Mouse (Mus musculus): ENCODE data around the gene Timp1. TPM values are rescaled to one million over a fixed set of nuclear protein-coding genes. Genes with fewer than 3 reads are reported as not detected.

The Timp1 gene
- polyA plus RNA-seq (2014; fragmentation: Illumina TruSeq; extraction: RNeasy Lipid Tissue Mini Kit (QIAGEN cat#74804); ENCODE audit: low read depth, low replicate concordance): 8.4 TPM

GRCm38 (mm10) chrX:20869962-20870513 lies at the start of gene Timp1:
Gene Timp1 (plus strand): TSS chrX:20870166.

GRCm38 (mm10) chrX:20920844-20921364 lies 50.9 kb downstream of the Timp1 start, which contains the start of gene Syn1:
Gene Syn1 (minus strand): TSS chrX:20921004.

Other genes with a start within 250 kb of the Timp1 start
- 119 TPM for gene Uba1, start 211.8 kb upstream of the Timp1 start, polyA plus RNA-seq (2014; fragmentation: Illumina TruSeq; extraction: RNeasy Lipid Tissue Mini Kit (QIAGEN cat#74804); ENCODE audit: low read depth, low replicate concordance)
- gene Cdk16, start 182.2 kb upstream of the Timp1 start, polyA plus RNA-seq (2014; fragmentation: Illumina TruSeq; extraction: RNeasy Lipid Tissue Mini Kit (QIAGEN cat#74804); ENCODE audit: low read depth, low replicate concordance): 133 TPM
- 7.5 TPM for gene Usp11, start 166.3 kb upstream of the Timp1 start, polyA plus RNA-seq (2014; fragmentation: Illumina TruSeq; extraction: RNeasy Lipid Tissue Mini Kit (QIAGEN cat#74804); ENCODE audit: low read depth, low replicate concordance)
- 117 TPM for gene Araf, start 72.4 kb upstream of the Timp1 start, polyA plus RNA-seq (2014; fragmentation: Illumina TruSeq; extraction: RNeasy Lipid Tissue Mini Kit (QIAGEN cat#74804); ENCODE audit: low read depth, low replicate concordance)
- 0.13 TPM for gene Syn1, start 50.8 kb downstream of the Timp1 start, polyA plus RNA-seq (2014; fragmentation: Illumina TruSeq; extraction: RNeasy Lipid Tissue Mini Kit (QIAGEN cat#74804); ENCODE audit: low read depth, low replicate concordance)
- 12.5 TPM for gene Cfp, start 61.4 kb downstream of the Timp1 start, polyA plus RNA-seq (2014; fragmentation: Illumina TruSeq; extraction: RNeasy Lipid Tissue Mini Kit (QIAGEN cat#74804); ENCODE audit: low read depth, low replicate concordance)
- gene Elk1, start 80.4 kb downstream of the Timp1 start, polyA plus RNA-seq (2014; fragmentation: Illumina TruSeq; extraction: RNeasy Lipid Tissue Mini Kit (QIAGEN cat#74804); ENCODE audit: low read depth, low replicate concordance): 11.5 TPM
- gene Uxt, start 91.9 kb downstream of the Timp1 start, polyA plus RNA-seq (2014; fragmentation: Illumina TruSeq; extraction: RNeasy Lipid Tissue Mini Kit (QIAGEN cat#74804); ENCODE audit: low read depth, low replicate concordance): 65.0 TPM
- 5.2 TPM for gene Zfp182, start 192.2 kb downstream of the Timp1 start, polyA plus RNA-seq (2014; fragmentation: Illumina TruSeq; extraction: RNeasy Lipid Tissue Mini Kit (QIAGEN cat#74804); ENCODE audit: low read depth, low replicate concordance)
- not detected for gene Spaca5, start 198.2 kb downstream of the Timp1 start, polyA plus RNA-seq (2014; fragmentation: Illumina TruSeq; extraction: RNeasy Lipid Tissue Mini Kit (QIAGEN cat#74804); ENCODE audit: low read depth, low replicate concordance)
- 0.18 TPM for gene Zfp300, start 219.4 kb downstream of the Timp1 start, polyA plus RNA-seq (2014; fragmentation: Illumina TruSeq; extraction: RNeasy Lipid Tissue Mini Kit (QIAGEN cat#74804); ENCODE audit: low read depth, low replicate concordance)
- not detected for gene Ssxa1, start 245.7 kb downstream of the Timp1 start, polyA plus RNA-seq (2014; fragmentation: Illumina TruSeq; extraction: RNeasy Lipid Tissue Mini Kit (QIAGEN cat#74804); ENCODE audit: low read depth, low replicate concordance)

Measured in heart, adult 10 weeks (tissue).